Mouse (Mus musculus): Measurements from ENCODE around the gene Baz1b. TPM values are rescaled to one million over a fixed set of nuclear protein-coding genes. Genes with fewer than 3 reads are reported as not detected.

The Baz1b gene
- polyA plus RNA-seq, 1 experiment from 2014 or later = 46.9 TPM

- Histone ChIP-seq H3K9me3 (ENCODE audit: control insufficient read depth, low read length) (no peaks in the 10 kb centered on the region), H3K27ac (replicated peaks; ENCODE audit: low read depth, low read length) (peak overlapping the region; percentile 99), H3K4me1 (ENCODE audit: control insufficient read depth, insufficient read depth, low read length) (peaks cover 8% of the 10 kb centered on the region), H3K4me2 (ENCODE audit: low read depth, low read length) (peak overlapping the region; percentile 97), H3K9ac (ENCODE audit: low read depth, low read length) (peak overlapping the region; percentile 94), H3K27me3 (replicated peaks; ENCODE audit: control insufficient read depth, insufficient read depth, low read length) (no peaks in the 10 kb centered on the region), H3K36me3 (ENCODE audit: control insufficient read depth, insufficient read depth, low read length) (peaks cover 38% of the 10 kb centered on the region), H3K4me3 (ENCODE audit: low read depth, low read length) (peak overlapping the region; percentile 75)
- DNase-seq (ENCODE audit: low spot score) = no peak
- ATAC-seq (ENCODE audit: low read depth) = no peak
- WGBS = 90% methylated on average over 5 of the region's 5 CpGs
Observed at GRCm38 (mm10) chr5:135169479-135169878, 17.6 kb upstream of the Baz1b start.

- Histone ChIP-seq H3K27me3 (replicated peaks; ENCODE audit: control insufficient read depth, insufficient read depth, low read length) (no peaks in the 10 kb centered on the region), H3K27ac (replicated peaks; ENCODE audit: low read depth, low read length) (no peak overlapping the region), H3K9ac (ENCODE audit: low read depth, low read length) (no peak overlapping the region), H3K4me1 (ENCODE audit: control insufficient read depth, insufficient read depth, low read length) (peaks cover 8% of the 10 kb centered on the region), H3K36me3 (ENCODE audit: control insufficient read depth, insufficient read depth, low read length) (peaks cover 58% of the 10 kb centered on the region), H3K4me3 (ENCODE audit: low read depth, low read length) (no peak overlapping the region), H3K4me2 (ENCODE audit: low read depth, low read length) (no peak overlapping the region), H3K9me3 (ENCODE audit: control insufficient read depth, low read length) (no peaks in the 10 kb centered on the region)
- DNase-seq (ENCODE audit: low spot score) (no peak), ATAC-seq (ENCODE audit: low read depth) (no peak)
- 85% methylated on average over 6 of the region's 6 CpGs for WGBS
Observed at GRCm38 (mm10) chr5:135171688-135172220, 15.3 kb upstream of the Baz1b start.

GRCm38 (mm10) chr5:135172986-135173385 lies 14.1 kb upstream of the Baz1b start:
- H3K4me2 ChIP-seq (ENCODE audit: low read depth, low read length) = no peak overlapping the region
- H3K9ac ChIP-seq (ENCODE audit: low read depth, low read length) = no peak overlapping the region
- H3K36me3 ChIP-seq (ENCODE audit: control insufficient read depth, insufficient read depth, low read length) = peaks cover 70% of the 10 kb centered on the region
- peaks cover 8% of the 10 kb centered on the region for H3K4me1 ChIP-seq (ENCODE audit: control insufficient read depth, insufficient read depth, low read length)
- no peak overlapping the region for H3K4me3 ChIP-seq (ENCODE audit: low read depth, low read length)
- 91% methylated on average over 5 of the region's 5 CpGs for WGBS
- no peak for ATAC-seq (ENCODE audit: low read depth)
- H3K27ac ChIP-seq (replicated peaks; ENCODE audit: low read depth, low read length) = no peak overlapping the region
- DNase-seq (ENCODE audit: low spot score) = no peak
- no peaks in the 10 kb centered on the region for H3K27me3 ChIP-seq (replicated peaks; ENCODE audit: control insufficient read depth, insufficient read depth, low read length)
- no peaks in the 10 kb centered on the region for H3K9me3 ChIP-seq (ENCODE audit: control insufficient read depth, low read length)

- DNase-seq (ENCODE audit: low spot score) (no peak), ATAC-seq (ENCODE audit: low read depth) (no peak)
- Histone ChIP-seq H3K9ac (ENCODE audit: low read depth, low read length) (no peak overlapping the region), H3K27me3 (replicated peaks; ENCODE audit: control insufficient read depth, insufficient read depth, low read length) (no peaks in the 10 kb centered on the region), H3K4me1 (ENCODE audit: control insufficient read depth, insufficient read depth, low read length) (no peaks in the 10 kb centered on the region), H3K4me2 (ENCODE audit: low read depth, low read length) (no peak overlapping the region), H3K4me3 (ENCODE audit: low read depth, low read length) (no peak overlapping the region), H3K36me3 (ENCODE audit: control insufficient read depth, insufficient read depth, low read length) (peaks cover 89% of the 10 kb centered on the region), H3K27ac (replicated peaks; ENCODE audit: low read depth, low read length) (no peak overlapping the region), H3K9me3 (ENCODE audit: control insufficient read depth, low read length) (no peaks in the 10 kb centered on the region)
Observed at GRCm38 (mm10) chr5:135175086-135175485, 12.0 kb upstream of the Baz1b start.

GRCm38 (mm10) chr5:135178523-135178922 lies 8.5 kb upstream of the Baz1b start:
- Histone ChIP-seq H3K27ac (replicated peaks; ENCODE audit: low read depth, low read length) (no peak overlapping the region), H3K4me3 (ENCODE audit: low read depth, low read length) (no peak overlapping the region), H3K4me2 (ENCODE audit: low read depth, low read length) (no peak overlapping the region), H3K27me3 (replicated peaks; ENCODE audit: control insufficient read depth, insufficient read depth, low read length) (no peaks in the 10 kb centered on the region), H3K9ac (ENCODE audit: low read depth, low read length) (no peak overlapping the region), H3K9me3 (ENCODE audit: control insufficient read depth, low read length) (no peaks in the 10 kb centered on the region), H3K36me3 (ENCODE audit: control insufficient read depth, insufficient read depth, low read length) (peaks cover 90% of the 10 kb centered on the region), H3K4me1 (ENCODE audit: control insufficient read depth, insufficient read depth, low read length) (no peaks in the 10 kb centered on the region)
- ATAC-seq (ENCODE audit: low read depth) (no peak), DNase-seq (ENCODE audit: low spot score) (no peak)
- 75% methylated on average over 3 of the region's 3 CpGs for WGBS

GRCm38 (mm10) chr5:135178996-135179395 lies 8.1 kb upstream of the Baz1b start:
- no peak overlapping the region for H3K4me2 ChIP-seq (ENCODE audit: low read depth, low read length)
- 87% methylated on average over 4 of the region's 4 CpGs for WGBS
- no peak for DNase-seq (ENCODE audit: low spot score)
- H3K27ac ChIP-seq (replicated peaks; ENCODE audit: low read depth, low read length) = no peak overlapping the region
- H3K4me1 ChIP-seq (ENCODE audit: control insufficient read depth, insufficient read depth, low read length) = no peaks in the 10 kb centered on the region
- no peaks in the 10 kb centered on the region for H3K27me3 ChIP-seq (replicated peaks; ENCODE audit: control insufficient read depth, insufficient read depth, low read length)
- H3K9me3 ChIP-seq (ENCODE audit: control insufficient read depth, low read length) = no peaks in the 10 kb centered on the region
- peaks cover 85% of the 10 kb centered on the region for H3K36me3 ChIP-seq (ENCODE audit: control insufficient read depth, insufficient read depth, low read length)
- no peak for ATAC-seq (ENCODE audit: low read depth)
- no peak overlapping the region for H3K9ac ChIP-seq (ENCODE audit: low read depth, low read length)
- no peak overlapping the region for H3K4me3 ChIP-seq (ENCODE audit: low read depth, low read length)

GRCm38 (mm10) chr5:135179616-135180015 lies 7.4 kb upstream of the Baz1b start:
- H3K27ac ChIP-seq (replicated peaks; ENCODE audit: low read depth, low read length) = no peak overlapping the region
- 94% methylated on average over 5 of the region's 7 CpGs for WGBS
- H3K9me3 ChIP-seq (ENCODE audit: control insufficient read depth, low read length) = no peaks in the 10 kb centered on the region
- DNase-seq (ENCODE audit: low spot score) = no peak
- no peaks in the 10 kb centered on the region for H3K4me1 ChIP-seq (ENCODE audit: control insufficient read depth, insufficient read depth, low read length)
- no peak overlapping the region for H3K9ac ChIP-seq (ENCODE audit: low read depth, low read length)
- no peak overlapping the region for H3K4me2 ChIP-seq (ENCODE audit: low read depth, low read length)
- no peaks in the 10 kb centered on the region for H3K27me3 ChIP-seq (replicated peaks; ENCODE audit: control insufficient read depth, insufficient read depth, low read length)
- no peak for ATAC-seq (ENCODE audit: low read depth)
- H3K4me3 ChIP-seq (ENCODE audit: low read depth, low read length) = no peak overlapping the region
- H3K36me3 ChIP-seq (ENCODE audit: control insufficient read depth, insufficient read depth, low read length) = peaks cover 80% of the 10 kb centered on the region

- DNase-seq (ENCODE audit: low spot score) = no peak
- ATAC-seq (ENCODE audit: low read depth) = no peak
- H3K4me2 ChIP-seq (ENCODE audit: low read depth, low read length) = no peak overlapping the region
- H3K27ac ChIP-seq (replicated peaks; ENCODE audit: low read depth, low read length) = no peak overlapping the region
- H3K9me3 ChIP-seq (ENCODE audit: control insufficient read depth, low read length) = no peaks in the 10 kb centered on the region
- H3K4me3 ChIP-seq (ENCODE audit: low read depth, low read length) = no peak overlapping the region
- H3K4me1 ChIP-seq (ENCODE audit: control insufficient read depth, insufficient read depth, low read length) = no peaks in the 10 kb centered on the region
- H3K9ac ChIP-seq (ENCODE audit: low read depth, low read length) = no peak overlapping the region
- WGBS = 95% methylated on average over 8 of the region's 14 CpGs
- H3K36me3 ChIP-seq (ENCODE audit: control insufficient read depth, insufficient read depth, low read length) = peaks cover 69% of the 10 kb centered on the region
- H3K27me3 ChIP-seq (replicated peaks; ENCODE audit: control insufficient read depth, insufficient read depth, low read length) = no peaks in the 10 kb centered on the region
Observed at GRCm38 (mm10) chr5:135180796-135181195, 6.3 kb upstream of the Baz1b start.

GRCm38 (mm10) chr5:135181776-135182175 lies 5.3 kb upstream of the Baz1b start:
- H3K9me3 ChIP-seq (ENCODE audit: control insufficient read depth, low read length) = no peaks in the 10 kb centered on the region
- DNase-seq (ENCODE audit: low spot score) = no peak
- peaks cover 61% of the 10 kb centered on the region for H3K36me3 ChIP-seq (ENCODE audit: control insufficient read depth, insufficient read depth, low read length)
- 78% methylated on average over 6 of the region's 6 CpGs for WGBS
- no peak for ATAC-seq (ENCODE audit: low read depth)
- no peaks in the 10 kb centered on the region for H3K4me1 ChIP-seq (ENCODE audit: control insufficient read depth, insufficient read depth, low read length)
- no peak overlapping the region for H3K9ac ChIP-seq (ENCODE audit: low read depth, low read length)
- H3K27ac ChIP-seq (replicated peaks; ENCODE audit: low read depth, low read length) = no peak overlapping the region
- H3K27me3 ChIP-seq (replicated peaks; ENCODE audit: control insufficient read depth, insufficient read depth, low read length) = no peaks in the 10 kb centered on the region
- no peak overlapping the region for H3K4me2 ChIP-seq (ENCODE audit: low read depth, low read length)
- no peak overlapping the region for H3K4me3 ChIP-seq (ENCODE audit: low read depth, low read length)
